Mouse (Mus musculus): ENCODE measurements at regions not wholly inside any gene's neighbourhood (a gene's known extent, or its start where the extent isn't known, plus 50 kb on each side); places are given as distances from the start of the nearest gene placed in this dataset.

GRCm38 (mm10) chr12:27564641-27565306, 222.4 kb upstream of the Sox11 start:
- no peak overlapping the region for H3K4me3 ChIP-seq (replicated peaks; ENCODE audit: extremely low read depth, low read depth, low read length)
- no peak for TF ChIP-seq POLR2A (IDR thresholded peaks at IDR 0.05; ENCODE audit: borderline replicate concordance, extremely low read depth, low read depth, low read length)
- TF ChIP-seq CTCF (IDR thresholded peaks at IDR 0.05; ENCODE audit: insufficient read depth, low read length) = no peak
- H3K4me1 ChIP-seq (ENCODE audit: control insufficient read depth, insufficient read depth, low read length) = no peaks in the 10 kb centered on the region
- DNase-seq = no peak
- WGBS = 70% methylated on average over 5 of the region's 5 CpGs

GRCm38 (mm10) chr12:27563900-27564299, 221.5 kb upstream of the Sox11 start:
- TF ChIP-seq POLR2A (IDR thresholded peaks at IDR 0.05; ENCODE audit: borderline replicate concordance, extremely low read depth, low read depth, low read length) (no peak), CTCF (IDR thresholded peaks at IDR 0.05; ENCODE audit: insufficient read depth, low read length) (no peak)
- H3K4me1 ChIP-seq (ENCODE audit: control insufficient read depth, insufficient read depth, low read length) = no peaks in the 10 kb centered on the region
- H3K4me3 ChIP-seq (replicated peaks; ENCODE audit: extremely low read depth, low read depth, low read length) = no peak overlapping the region
- 60% methylated on average over 3 of the region's 3 CpGs for WGBS
- no peak for DNase-seq

- H3K4me1 ChIP-seq (ENCODE audit: control insufficient read depth, insufficient read depth, low read length) = no peaks in the 10 kb centered on the region
- no peak overlapping the region for H3K4me3 ChIP-seq (replicated peaks; ENCODE audit: extremely low read depth, low read depth, low read length)
- no peak for DNase-seq
- TF ChIP-seq POLR2A (IDR thresholded peaks at IDR 0.05; ENCODE audit: borderline replicate concordance, extremely low read depth, low read depth, low read length) = no peak
- 19% methylated on average over 1 of the region's 1 CpGs for WGBS
These were observed 210.4 kb upstream of the Sox11 start for GRCm38 (mm10) chr12:27552809-27553208.

GRCm38 (mm10) chr12:27538210-27538609, 195.8 kb upstream of the Sox11 start:
- H3K4me3 ChIP-seq (replicated peaks; ENCODE audit: extremely low read depth, low read depth, low read length) = no peak overlapping the region
- no peak for DNase-seq
- no peak for TF ChIP-seq POLR2A (IDR thresholded peaks at IDR 0.05; ENCODE audit: borderline replicate concordance, extremely low read depth, low read depth, low read length)
- no peak for TF ChIP-seq CTCF (IDR thresholded peaks at IDR 0.05; ENCODE audit: insufficient read depth, low read length)
- WGBS = 31% methylated on average over 4 of the region's 4 CpGs
- H3K4me1 ChIP-seq (ENCODE audit: control insufficient read depth, insufficient read depth, low read length) = no peaks in the 10 kb centered on the region

GRCm38 (mm10) chr12:27537507-27537906, 195.1 kb upstream of the Sox11 start:
- Histone ChIP-seq H3K4me3 (replicated peaks; ENCODE audit: extremely low read depth, low read depth, low read length) (no peak overlapping the region), H3K4me1 (ENCODE audit: control insufficient read depth, insufficient read depth, low read length) (no peaks in the 10 kb centered on the region)
- 89% methylated on average over 3 of the region's 3 CpGs for WGBS
- TF ChIP-seq POLR2A (IDR thresholded peaks at IDR 0.05; ENCODE audit: borderline replicate concordance, extremely low read depth, low read depth, low read length) (no peak), CTCF (IDR thresholded peaks at IDR 0.05; ENCODE audit: insufficient read depth, low read length) (no peak)
- DNase-seq = no peak

GRCm38 (mm10) chr12:27537017-27537416, 194.6 kb upstream of the Sox11 start:
- 41% methylated on average over 9 of the region's 9 CpGs for WGBS
- no peaks in the 10 kb centered on the region for H3K4me1 ChIP-seq (ENCODE audit: control insufficient read depth, insufficient read depth, low read length)
- TF ChIP-seq CTCF (IDR thresholded peaks at IDR 0.05; ENCODE audit: insufficient read depth, low read length) (no peak), POLR2A (IDR thresholded peaks at IDR 0.05; ENCODE audit: borderline replicate concordance, extremely low read depth, low read depth, low read length) (no peak)
- H3K4me3 ChIP-seq (replicated peaks; ENCODE audit: extremely low read depth, low read depth, low read length) = no peak overlapping the region
- DNase-seq = no peak

- H3K4me3 ChIP-seq (replicated peaks; ENCODE audit: extremely low read depth, low read depth, low read length) = no peak overlapping the region
- H3K4me1 ChIP-seq (ENCODE audit: control insufficient read depth, insufficient read depth, low read length) = no peaks in the 10 kb centered on the region
- no peak for DNase-seq
- TF ChIP-seq CTCF (IDR thresholded peaks at IDR 0.05; ENCODE audit: insufficient read depth, low read length) = no peak
- no peak for TF ChIP-seq POLR2A (IDR thresholded peaks at IDR 0.05; ENCODE audit: borderline replicate concordance, extremely low read depth, low read depth, low read length)
- WGBS = 41% methylated on average over 2 of the region's 2 CpGs
These were observed 183.2 kb upstream of the Sox11 start for GRCm38 (mm10) chr12:27525604-27526003.

- TF ChIP-seq CTCF (IDR thresholded peaks at IDR 0.05; ENCODE audit: insufficient read depth, low read length) = no peak
- no peak for TF ChIP-seq POLR2A (IDR thresholded peaks at IDR 0.05; ENCODE audit: borderline replicate concordance, extremely low read depth, low read depth, low read length)
- no peak overlapping the region for H3K4me3 ChIP-seq (replicated peaks; ENCODE audit: extremely low read depth, low read depth, low read length)
- no peak for DNase-seq
- no peaks in the 10 kb centered on the region for H3K4me1 ChIP-seq (ENCODE audit: control insufficient read depth, insufficient read depth, low read length)
- whole genome bisulfite sequencing = 79% methylated on average over 3 of the region's 3 CpGs
These were observed 170.9 kb upstream of the Sox11 start for GRCm38 (mm10) chr12:27513253-27513652.

GRCm38 (mm10) chr12:27508226-27508560, 165.8 kb upstream of the Sox11 start:
- H3K4me3 ChIP-seq (replicated peaks; ENCODE audit: extremely low read depth, low read depth, low read length) = no peak overlapping the region
- H3K4me1 ChIP-seq (ENCODE audit: control insufficient read depth, insufficient read depth, low read length) = no peaks in the 10 kb centered on the region
- TF ChIP-seq POLR2A (IDR thresholded peaks at IDR 0.05; ENCODE audit: borderline replicate concordance, extremely low read depth, low read depth, low read length) (no peak), CTCF (IDR thresholded peaks at IDR 0.05; ENCODE audit: insufficient read depth, low read length) (no peak)
- no peak for DNase-seq

GRCm38 (mm10) chr12:27507523-27508225, 165.3 kb upstream of the Sox11 start:
- TF ChIP-seq POLR2A (IDR thresholded peaks at IDR 0.05; ENCODE audit: borderline replicate concordance, extremely low read depth, low read depth, low read length) (no peak), CTCF (IDR thresholded peaks at IDR 0.05; ENCODE audit: insufficient read depth, low read length) (no peak)
- DNase-seq = no peak
- H3K4me1 ChIP-seq (ENCODE audit: control insufficient read depth, insufficient read depth, low read length) = no peaks in the 10 kb centered on the region
- 43% methylated on average over 5 of the region's 5 CpGs for whole genome bisulfite sequencing
- no peak overlapping the region for H3K4me3 ChIP-seq (replicated peaks; ENCODE audit: extremely low read depth, low read depth, low read length)
